Comparison of ENCODE assay signal across 16 mouse cellular contexts in genomic region chr2:120655905-120656304, GRCm38 (mm10).
"Had no signal": no experiment of that assay in that cellular context is flagged by ENCODE, and none has a peak within 500 bp of the region (broad histone marks: within the 10 kb centered on the region; RNA-seq: fewer than 3 reads in every experiment).

No protein-coding gene starts in this region.

- H3K4me3 ChIP-seq: neural tube, embryonic 13.5 days; neural tube, embryonic 15.5 days; stomach, embryonic 15.5 days had no signal

- DNase-seq: retina, postnatal 1 day; right cerebral cortex, adult 18-20 months; right cerebral cortex, postnatal 14 days; right cerebral cortex, postnatal 25 days; right cerebral cortex, postnatal 4 days; spleen, adult 18-20 months; thymus, adult 18-20 months; thymus, adult 2 months; thymus, postnatal 14 days; thymus, postnatal 25 days; thymus, postnatal 36 days; thymus, postnatal 4 days had no signal

- H3K4me1 ChIP-seq: neural tube, embryonic 13.5 days; neural tube, embryonic 15.5 days; stomach, embryonic 15.5 days had no signal

- H3K4me2 ChIP-seq: neural tube, embryonic 13.5 days; neural tube, embryonic 15.5 days; stomach, embryonic 15.5 days had no signal

- H3K27me3 ChIP-seq: neural tube, embryonic 13.5 days; neural tube, embryonic 15.5 days; stomach, embryonic 15.5 days had no signal

- H3K9ac ChIP-seq: neural tube, embryonic 13.5 days; neural tube, embryonic 15.5 days; stomach, embryonic 15.5 days had no signal

- H3K9me3 ChIP-seq: neural tube, embryonic 13.5 days; neural tube, embryonic 15.5 days; stomach, embryonic 15.5 days had no signal

- H3K27ac ChIP-seq: neural tube, embryonic 13.5 days; neural tube, embryonic 15.5 days; stomach, embryonic 15.5 days; stomach, postnatal 0 days had no signal

- H3K36me3 ChIP-seq: neural tube, embryonic 13.5 days; neural tube, embryonic 15.5 days; stomach, embryonic 15.5 days had no signal
